Mouse (Mus musculus) heart, embryonic 10.5 days (tissue): ENCODE measurements around the gene E130308A19Rik. TPM values are rescaled to one million over a fixed set of nuclear protein-coding genes. Genes with fewer than 3 reads are reported as not detected.

Source experiments
- DNase-seq: peaks from one replicate; pipeline ENCODE4 v3.0.0-alpha.2; 2017; ENCODE audit warnings: low spot score
- H3K27ac ChIP-seq: fragments of 300-500 bp; sonication (generic); 2 replicates; pipeline ENCODE4 v1.5.1; 2016; ENCODE audit warnings: mild to moderate bottlenecking
- H3K27me3 ChIP-seq: fragments of 300-500 bp; sonication (generic); 2 replicates; pipeline ENCODE4 v1.6.1; 2016; ENCODE audit warnings: mild to moderate bottlenecking; ENCODE audit not compliant: poor library complexity, insufficient read depth, severe bottlenecking
- H3K36me3 ChIP-seq: fragments of 300-500 bp; sonication (generic); 2 replicates; pipeline ENCODE4 v1.6.1; 2016; ENCODE audit warnings: mild to moderate bottlenecking, moderate library complexity
- H3K4me1 ChIP-seq: fragments of 300-500 bp; sonication (generic); 2 replicates; pipeline ENCODE4 v1.6.1; 2016; ENCODE audit warnings: mild to moderate bottlenecking
- H3K4me3 ChIP-seq: fragments of 300-500 bp; sonication (generic); 2 replicates; pipeline ENCODE4 v1.5.1; 2016; ENCODE audit warnings: mild to moderate bottlenecking, moderate library complexity
- H3K9me3 ChIP-seq: fragments of 300-500 bp; sonication (generic); 2 replicates; pipeline ENCODE4 v1.6.1; 2016; ENCODE audit warnings: mild to moderate bottlenecking, moderate library complexity
- WGBS: fragments of 180-500 bp; shearing (Covaris S2); methylation state at CpG from one replicate; pipeline ENCODE4 v1.1.7; 2016; 5-methylcytosine and 5-hydroxymethylcytosine counted together
- polyA plus RNA-seq: library from polyadenylated mRNA; unstranded; fragments of >200 nt; fragmentation: Nextera tagmentation; extraction: Ambion mirVana; gene quantifications from 2 replicates; pipeline ENCODE4 v1.2.1, GENCODE M21; 2016

E130308A19Rik gene
- polyA plus RNA-seq, 1 experiment from 2014 or later: 37.3 TPM

DNA sequence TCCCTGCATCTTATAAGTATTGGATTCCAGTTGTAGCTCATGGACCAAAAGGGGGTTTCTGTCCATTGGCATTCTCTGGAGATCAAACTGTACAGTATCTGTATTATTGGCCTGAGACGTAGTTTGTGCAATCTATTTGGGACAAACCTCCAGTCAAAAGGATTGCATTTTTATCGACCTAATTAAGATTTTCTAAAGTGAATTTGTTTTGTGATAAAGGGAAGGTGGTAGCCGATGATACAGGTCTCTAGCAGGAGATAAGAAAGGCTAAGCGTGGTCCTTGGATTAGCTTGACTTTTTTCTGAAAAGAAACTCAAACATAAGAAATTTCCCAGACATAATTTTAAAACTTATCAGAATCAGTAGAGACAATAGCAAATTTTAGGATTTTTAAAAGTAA lies 99.6 kb downstream of the E130308A19Rik start:
- no peak overlapping the region for H3K4me3 ChIP-seq
- H3K27me3 ChIP-seq: no peaks in the 10 kb centered on the region
- no peaks in the 10 kb centered on the region for H3K9me3 ChIP-seq
- H3K36me3 ChIP-seq: no peaks in the 10 kb centered on the region; the same call in 1 of the 2 replicates
- no peak overlapping the region for H3K27ac ChIP-seq
- 0 out of 2 replicates have a peak, but pooled peaks cover 4% of the 10 kb centered on the region for H3K4me1 ChIP-seq
- WGBS: 64% methylated on average over 4 of the region's 4 CpGs
- DNase-seq: no peak

DNA sequence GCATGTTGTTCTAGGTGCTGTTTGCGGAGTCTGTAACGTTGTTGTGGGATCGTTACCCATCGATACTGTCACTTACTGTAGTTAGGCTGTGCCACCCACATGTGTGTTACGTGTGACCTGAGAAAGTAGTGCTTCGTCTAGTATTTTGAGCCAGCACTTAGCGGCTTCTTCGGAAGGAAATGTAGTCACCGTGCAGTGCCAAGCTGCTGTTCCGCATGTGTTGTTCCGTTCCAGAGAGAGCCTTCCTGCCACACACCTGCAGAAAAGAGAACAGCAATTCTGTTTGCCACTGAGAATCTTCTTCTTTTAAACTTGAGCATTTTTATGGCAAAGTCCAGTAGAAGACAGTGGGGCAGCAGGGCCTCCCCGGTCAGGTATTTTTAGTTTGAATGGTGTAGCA lies 100.5 kb downstream of the E130308A19Rik start:
- Histone ChIP-seq H3K36me3 (no peaks in the 10 kb centered on the region), H3K4me3 (no peak overlapping the region), H3K27me3 (no peaks in the 10 kb centered on the region), H3K4me1 (0 out of 2 replicates have a peak, but pooled peaks cover 4% of the 10 kb centered on the region), H3K9me3 (no peaks in the 10 kb centered on the region), H3K27ac (no peak overlapping the region)
- DNase-seq: no peak
- 95% methylated on average over 12 of the region's 12 CpGs for WGBS

DNA sequence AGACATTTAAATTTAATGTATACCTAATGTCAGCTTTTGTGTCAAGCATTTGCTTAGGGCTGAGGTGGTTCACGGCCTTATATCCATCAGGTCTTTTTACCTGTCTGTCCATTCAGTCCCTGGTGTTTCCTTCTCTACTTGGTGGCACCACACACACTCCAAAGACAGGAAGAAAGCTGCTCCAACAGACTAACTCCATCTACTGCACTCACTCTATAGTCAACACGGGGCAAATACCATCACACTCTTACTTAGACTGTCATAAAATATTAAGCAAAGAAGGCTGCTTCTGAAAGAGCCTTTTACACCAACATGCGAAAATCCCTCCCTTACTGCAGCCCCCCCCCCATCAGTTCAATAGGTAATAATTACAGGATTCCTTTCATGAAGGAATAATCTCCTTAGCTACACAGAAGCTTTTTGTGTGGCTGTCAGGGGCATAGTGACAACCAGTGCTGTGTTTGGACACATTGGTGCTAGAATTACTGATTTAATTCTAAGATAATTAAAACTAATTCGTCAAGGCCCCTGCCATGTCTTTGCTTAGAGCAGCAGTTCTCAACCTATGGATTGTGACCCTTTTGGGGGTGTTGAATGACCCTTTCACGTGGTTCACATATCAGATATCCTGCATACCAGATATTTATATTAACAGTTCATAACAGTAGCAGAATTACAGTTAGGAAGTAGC lies 101.3 kb downstream of the E130308A19Rik start:
- Histone ChIP-seq H3K27me3 (no peaks in the 10 kb centered on the region), H3K36me3 (no peaks in the 10 kb centered on the region), H3K27ac (no peak overlapping the region), H3K4me1 (0 out of 2 replicates have a peak, but pooled peaks cover 3% of the 10 kb centered on the region), H3K4me3 (no peak overlapping the region), H3K9me3 (no peaks in the 10 kb centered on the region)
- WGBS: 85% methylated on average over 5 of the region's 5 CpGs
- DNase-seq: no peak

DNA sequence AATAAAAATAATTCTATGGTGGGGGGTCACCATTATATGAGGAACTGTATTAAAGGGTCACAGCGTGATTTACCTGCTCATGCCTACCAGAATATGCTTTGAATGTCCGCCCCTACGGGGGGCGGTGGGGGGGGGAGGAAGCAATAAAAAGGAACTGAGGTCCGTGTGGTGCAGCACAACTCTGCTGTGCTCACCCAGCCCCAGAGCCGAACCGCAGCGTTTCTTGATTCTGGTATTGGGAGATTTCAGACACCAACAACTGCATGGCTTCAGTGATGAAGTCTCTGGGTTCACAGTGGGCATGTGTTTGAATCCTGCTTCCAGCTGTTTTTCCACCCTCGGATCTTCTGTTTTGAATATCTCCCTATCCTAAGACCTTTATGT lies 101.9 kb downstream of the E130308A19Rik start:
- no peak overlapping the region for H3K4me3 ChIP-seq
- no peaks in the 10 kb centered on the region for H3K36me3 ChIP-seq
- no peaks in the 10 kb centered on the region for H3K27me3 ChIP-seq
- WGBS: 87% methylated on average over 9 of the region's 9 CpGs
- no peak overlapping the region for H3K27ac ChIP-seq
- H3K9me3 ChIP-seq: no peaks in the 10 kb centered on the region
- no peaks in the 10 kb centered on the region for H3K4me1 ChIP-seq
- no peak for DNase-seq

DNA sequence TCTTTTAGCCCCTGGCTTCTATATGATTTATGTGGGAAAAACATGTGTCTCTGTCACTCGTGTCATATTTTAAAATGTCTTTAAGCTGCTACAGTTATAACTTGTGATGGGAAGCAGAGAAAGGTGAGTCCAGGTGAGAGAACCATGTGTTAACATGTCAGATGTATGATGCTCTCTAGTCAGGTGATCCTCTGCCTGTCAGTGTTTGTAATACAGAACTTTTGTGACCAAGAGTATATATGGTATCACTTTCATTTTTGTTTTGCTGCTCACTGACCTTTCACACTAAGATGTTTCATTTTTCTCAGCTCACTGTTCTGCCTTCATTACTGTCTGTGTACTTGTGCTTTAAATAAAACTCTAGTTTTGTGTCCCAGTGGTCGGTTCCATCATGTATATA lies 102.8 kb downstream of the E130308A19Rik start:
- H3K27me3 ChIP-seq: no peaks in the 10 kb centered on the region
- WGBS: 89% methylated on average over 2 of the region's 2 CpGs
- no peak overlapping the region for H3K27ac ChIP-seq
- no peak overlapping the region for H3K4me3 ChIP-seq
- H3K36me3 ChIP-seq: no peaks in the 10 kb centered on the region
- H3K9me3 ChIP-seq: no peaks in the 10 kb centered on the region
- no peaks in the 10 kb centered on the region for H3K4me1 ChIP-seq
- DNase-seq: no peak

DNA sequence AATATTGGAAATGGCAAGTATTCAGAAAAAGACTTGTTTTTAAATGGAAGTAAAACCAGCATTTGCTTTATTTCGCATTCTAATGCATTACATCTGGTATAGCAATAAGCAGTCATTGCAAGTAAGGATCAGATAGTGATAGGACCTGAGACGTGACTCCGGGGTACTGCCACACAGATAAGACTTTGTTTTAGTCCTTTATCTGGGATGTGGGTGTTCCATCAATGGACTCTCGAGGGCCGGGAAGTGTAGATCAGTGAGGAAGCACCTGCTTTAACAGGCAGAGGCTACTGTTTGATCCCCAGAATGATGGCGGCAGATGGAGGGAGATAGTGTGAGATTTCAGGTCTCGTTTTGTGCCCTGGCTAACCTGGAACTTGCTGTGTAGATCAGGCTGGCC lies 105.5 kb downstream of the E130308A19Rik start:
- H3K27ac ChIP-seq: no peak overlapping the region
- H3K36me3 ChIP-seq: no peaks in the 10 kb centered on the region
- no peaks in the 10 kb centered on the region for H3K9me3 ChIP-seq
- H3K4me1 ChIP-seq: no peaks in the 10 kb centered on the region
- DNase-seq: no peak
- H3K4me3 ChIP-seq: no peak overlapping the region
- WGBS: 76% methylated on average over 7 of the region's 7 CpGs
- no peaks in the 10 kb centered on the region for H3K27me3 ChIP-seq

DNA sequence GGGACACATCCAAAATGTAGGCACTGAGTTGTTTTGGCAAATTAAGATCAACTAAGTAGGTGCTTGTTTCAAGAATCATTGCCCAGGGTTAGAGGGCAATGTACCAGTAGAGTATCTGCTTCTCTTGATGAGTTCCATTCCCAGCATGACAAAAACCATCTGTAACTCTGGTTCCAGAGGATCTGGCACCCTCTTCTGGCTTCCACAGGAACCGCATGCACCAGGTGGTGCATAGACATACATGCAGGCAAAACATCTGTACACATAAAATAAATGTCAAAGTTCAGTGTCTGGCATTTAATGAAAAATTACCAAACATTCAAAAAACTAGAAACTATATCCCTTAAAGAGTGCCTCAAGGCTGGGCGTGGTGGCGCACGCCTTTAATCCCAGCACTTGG lies 113.3 kb downstream of the E130308A19Rik start:
- Histone ChIP-seq H3K27ac (no peak overlapping the region), H3K4me3 (no peak overlapping the region), H3K9me3 (no peaks in the 10 kb centered on the region), H3K27me3 (no peaks in the 10 kb centered on the region), H3K36me3 (peaks cover 9% of the 10 kb centered on the region), H3K4me1 (peaks cover 3% of the 10 kb centered on the region; the same call in 1 of the 2 replicates)
- no peak for DNase-seq
- 96% methylated on average over 4 of the region's 4 CpGs for WGBS

DNA sequence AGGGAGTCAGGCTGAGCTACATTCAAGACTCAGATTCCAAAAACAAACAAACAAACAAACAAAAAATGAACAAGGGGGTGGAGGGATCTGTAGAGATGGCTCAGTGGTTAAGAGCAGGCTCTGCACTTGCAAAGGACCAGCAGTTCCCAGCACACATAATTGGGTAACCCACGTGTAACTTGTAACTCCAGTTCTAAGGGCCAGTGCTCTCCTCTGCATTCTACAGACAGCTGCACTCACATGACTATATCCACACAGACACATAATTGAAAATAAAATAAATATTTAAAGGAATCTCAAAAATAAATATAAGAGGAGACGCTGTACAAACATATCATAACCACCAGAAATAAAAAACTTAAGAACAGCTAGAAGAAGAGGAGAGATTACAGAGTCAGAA lies 113.9 kb downstream of the E130308A19Rik start:
- H3K36me3 ChIP-seq: peaks cover 9% of the 10 kb centered on the region
- H3K27ac ChIP-seq: no peak overlapping the region
- H3K27me3 ChIP-seq: no peaks in the 10 kb centered on the region
- peaks cover 3% of the 10 kb centered on the region for H3K4me1 ChIP-seq
- H3K9me3 ChIP-seq: no peaks in the 10 kb centered on the region
- H3K4me3 ChIP-seq: no peak overlapping the region
- WGBS: 83% methylated on average over 2 of the region's 2 CpGs
- no peak for DNase-seq

DNA sequence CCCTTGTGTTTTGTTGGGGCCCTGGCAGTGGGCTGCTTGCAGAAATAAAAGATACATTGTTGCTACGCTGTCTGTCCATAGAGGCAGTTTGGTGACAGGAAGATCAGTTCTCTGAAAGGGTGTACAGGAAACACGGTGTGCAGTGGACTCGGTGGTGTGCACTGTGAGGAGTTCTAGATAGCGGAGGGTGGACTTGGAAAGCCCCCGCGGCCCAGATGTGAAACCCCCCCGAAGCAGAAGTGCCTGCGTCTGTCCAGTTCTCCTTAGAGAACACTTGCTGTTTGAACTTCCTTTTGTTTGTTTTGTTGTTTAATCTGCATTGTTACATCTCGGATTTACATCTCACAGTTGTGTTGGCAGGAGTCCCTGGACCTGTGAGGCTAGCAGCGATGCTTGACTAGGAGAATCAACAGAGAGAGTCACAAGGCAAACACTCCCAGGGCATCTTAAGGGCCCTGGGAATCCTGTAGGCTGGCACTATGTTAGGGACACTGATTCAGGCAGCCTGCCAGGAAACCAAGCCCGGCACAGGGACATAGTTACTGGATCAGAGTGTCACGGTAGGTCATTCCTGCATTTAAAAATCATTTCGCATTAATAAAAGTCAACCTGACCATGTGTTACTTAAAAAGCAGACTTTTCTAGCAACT lies 127.6 kb downstream of the E130308A19Rik start:
- peaks cover 13% of the 10 kb centered on the region for H3K36me3 ChIP-seq
- no peak overlapping the region for H3K4me3 ChIP-seq
- no peak for DNase-seq
- H3K9me3 ChIP-seq: no peaks in the 10 kb centered on the region
- no peaks in the 10 kb centered on the region for H3K27me3 ChIP-seq
- no peaks in the 10 kb centered on the region for H3K4me1 ChIP-seq
- H3K27ac ChIP-seq: no peak overlapping the region
- WGBS: 78% methylated on average over 13 of the region's 13 CpGs

DNA sequence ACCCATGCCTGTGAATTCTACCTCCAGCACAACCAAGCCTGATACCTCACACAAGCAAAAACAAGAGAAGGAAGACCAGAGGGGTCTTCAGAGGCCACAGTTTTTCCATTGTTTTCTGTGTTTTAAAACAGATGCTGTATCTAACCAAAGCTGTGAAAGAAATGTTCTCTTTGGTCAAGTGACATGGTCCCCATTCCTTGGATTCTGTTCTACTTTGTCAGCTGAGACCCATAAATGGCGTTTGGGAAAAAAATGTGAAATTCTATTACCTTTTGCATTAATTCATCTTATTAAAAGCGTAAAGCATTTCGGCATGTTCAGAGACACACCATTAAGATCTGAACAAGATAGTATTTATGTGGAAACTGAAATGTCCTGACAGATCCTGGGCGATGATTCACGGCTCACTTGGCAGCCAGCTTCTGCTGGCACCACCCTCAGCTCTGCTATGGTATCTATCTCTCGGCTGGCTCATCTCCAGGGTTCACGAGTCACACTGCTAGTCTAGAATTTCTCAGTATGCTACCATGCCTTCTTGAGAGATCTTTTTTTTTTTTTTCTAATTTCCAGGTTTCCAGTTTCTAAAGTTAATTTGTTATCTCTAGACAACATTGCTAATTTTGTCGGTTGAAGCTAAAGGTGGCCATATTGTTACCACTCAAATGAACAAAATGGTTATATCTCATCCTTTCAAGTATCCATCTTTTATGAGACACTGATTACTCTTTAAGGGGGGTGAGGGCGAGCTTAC lies 130.5 kb downstream of the E130308A19Rik start:
- WGBS: 85% methylated on average over 9 of the region's 9 CpGs
- no peak overlapping the region for H3K27ac ChIP-seq
- no peak overlapping the region for H3K4me3 ChIP-seq
- H3K27me3 ChIP-seq: no peaks in the 10 kb centered on the region
- no peak for DNase-seq
- no peaks in the 10 kb centered on the region for H3K4me1 ChIP-seq
- no peaks in the 10 kb centered on the region for H3K9me3 ChIP-seq
- peaks cover 13% of the 10 kb centered on the region for H3K36me3 ChIP-seq

DNA sequence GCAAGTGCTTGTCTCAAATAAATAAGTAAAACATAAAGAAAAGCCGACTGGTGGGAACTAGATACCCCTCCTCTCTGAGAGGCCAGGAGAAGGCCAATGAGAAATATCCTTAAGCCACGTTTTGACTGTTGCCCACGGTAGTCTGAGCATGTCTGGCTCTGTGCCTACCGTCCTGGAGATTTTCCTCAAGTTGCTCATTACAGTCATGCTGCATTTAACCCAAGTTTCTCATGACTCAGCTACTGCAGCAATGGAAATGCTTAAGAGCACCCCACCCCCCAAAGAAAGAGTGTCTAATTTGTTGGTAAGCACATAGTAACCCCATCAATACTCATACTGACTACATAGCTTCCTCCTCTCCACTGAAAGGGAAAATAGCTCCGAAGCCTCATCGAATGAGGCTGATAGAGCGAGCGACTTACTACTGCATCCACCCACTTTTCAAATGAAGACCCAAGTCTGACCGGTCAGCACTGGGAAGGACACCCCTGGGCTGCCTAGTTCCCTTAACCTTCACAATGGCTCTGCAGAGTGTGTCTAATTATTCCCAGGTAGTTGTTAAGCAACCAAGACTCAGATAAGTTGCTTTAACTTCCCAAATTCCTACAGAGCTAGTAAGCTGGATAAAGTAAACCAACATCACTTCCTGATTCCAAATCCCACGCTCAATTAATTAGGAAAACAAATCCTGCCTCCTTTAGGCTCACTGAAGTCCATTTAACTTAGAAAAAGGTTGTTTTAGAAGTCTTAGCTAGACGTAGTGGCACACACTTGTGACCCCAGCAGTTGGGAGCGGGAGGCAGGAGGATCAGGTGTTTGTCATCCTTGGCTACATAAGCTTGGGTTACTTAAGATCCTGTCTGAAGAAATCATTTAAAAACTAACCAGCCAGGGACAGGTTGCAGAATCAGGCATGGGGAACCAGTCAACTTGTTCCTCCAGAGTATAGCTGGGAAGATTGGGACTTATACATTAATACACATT lies 131.7 kb downstream of the E130308A19Rik start:
- DNase-seq: no peak
- H3K27me3 ChIP-seq: no peaks in the 10 kb centered on the region
- no peaks in the 10 kb centered on the region for H3K4me1 ChIP-seq
- no peaks in the 10 kb centered on the region for H3K9me3 ChIP-seq
- H3K4me3 ChIP-seq: no peak overlapping the region
- 79% methylated on average over 12 of the region's 12 CpGs for WGBS
- no peak overlapping the region for H3K27ac ChIP-seq
- peaks cover 6% of the 10 kb centered on the region for H3K36me3 ChIP-seq

DNA sequence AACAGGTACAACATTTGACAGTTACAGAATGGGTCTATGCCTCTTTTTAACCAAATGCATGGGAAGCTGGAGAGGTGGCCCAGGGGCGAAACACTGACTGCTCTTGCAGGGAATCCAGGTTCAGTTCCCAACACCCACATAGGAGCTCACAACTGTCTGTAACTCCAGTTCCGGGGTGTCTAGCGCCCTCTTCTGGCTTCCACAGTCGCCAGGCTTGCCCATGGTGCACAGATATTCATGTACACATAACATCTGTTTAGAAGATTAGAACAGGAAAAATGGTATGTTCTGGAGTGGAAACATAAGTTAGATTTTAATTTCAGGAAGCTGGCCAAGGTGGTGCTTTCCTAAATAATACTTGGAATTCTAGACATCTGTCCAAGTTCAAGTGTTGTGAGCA lies 134.0 kb downstream of the E130308A19Rik start:
- Histone ChIP-seq H3K27me3 (no peaks in the 10 kb centered on the region), H3K4me3 (no peak overlapping the region), H3K27ac (no peak overlapping the region), H3K4me1 (peaks cover 4% of the 10 kb centered on the region), H3K36me3 (no peaks in the 10 kb centered on the region), H3K9me3 (no peaks in the 10 kb centered on the region)
- WGBS: 67% methylated on average over 4 of the region's 4 CpGs
- no peak for DNase-seq
